Mouse (Mus musculus): ENCODE measurements around the gene 4921539E11Rik.

The 4921539E11Rik gene

DNA sequence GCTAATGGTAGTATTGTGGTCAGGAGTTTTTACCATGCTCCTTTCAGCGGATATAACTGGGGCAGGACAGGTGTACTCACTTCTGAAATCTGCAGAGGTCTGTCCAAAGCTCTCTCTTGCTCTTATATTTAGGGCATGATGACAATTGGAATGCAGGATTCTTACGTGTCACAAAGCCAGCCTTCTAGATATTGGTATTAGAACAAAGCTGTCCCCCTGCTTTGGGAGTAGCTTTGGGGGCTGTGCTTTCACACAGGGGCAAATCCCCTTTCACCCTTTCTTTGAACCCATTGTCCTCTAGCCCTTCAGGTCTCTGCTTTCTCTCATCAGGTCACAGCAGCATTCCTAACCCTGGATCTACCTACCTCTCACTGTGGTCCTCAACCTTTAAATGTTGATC is at the start of gene 4921539E11Rik:
Gene 4921539E11Rik, minus strand, starts transcription at position 101 of the 400 bp plus-strand sequence.
- DNase-seq: no peak

DNA sequence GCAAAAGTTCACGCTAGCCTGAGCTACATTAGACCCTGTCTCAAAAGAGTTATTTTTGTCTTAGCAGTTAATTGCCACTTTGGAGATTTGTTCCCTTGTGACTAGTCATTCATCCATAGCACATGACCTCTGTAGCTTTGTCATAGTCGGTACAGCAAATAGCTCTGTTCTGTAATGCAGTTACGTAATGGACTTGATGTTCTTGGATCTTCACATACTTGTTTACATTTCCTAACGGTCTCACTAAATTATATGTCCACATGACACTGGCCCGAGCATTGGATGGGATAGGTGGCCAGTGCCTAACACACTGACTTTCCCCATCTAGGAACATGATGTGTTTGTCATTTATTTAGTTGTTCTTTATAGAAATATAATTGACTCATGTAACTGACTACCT is 44.5 kb upstream of the 4921539E11Rik start:
- no peak for DNase-seq

DNA sequence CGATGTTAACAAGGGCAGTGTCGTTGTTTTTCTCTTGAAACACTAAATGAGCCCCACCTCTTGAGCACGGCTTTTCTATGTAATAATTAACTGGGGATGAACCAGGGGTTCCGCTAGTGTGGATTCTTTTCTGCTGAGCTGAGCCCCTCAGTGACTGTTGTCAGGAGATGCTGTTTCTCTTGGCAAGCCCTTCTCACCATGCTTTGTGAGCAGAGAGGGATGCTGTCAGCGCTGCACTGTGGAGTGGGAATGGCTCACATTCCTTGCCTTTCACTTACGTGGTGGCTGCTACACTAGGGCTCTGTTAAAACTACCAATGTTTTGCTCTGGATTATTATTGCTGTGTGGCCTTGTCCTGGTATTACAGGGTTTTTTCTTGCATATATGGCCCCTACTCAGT is 38.7 kb upstream of the 4921539E11Rik start:
- no peak for DNase-seq

DNA sequence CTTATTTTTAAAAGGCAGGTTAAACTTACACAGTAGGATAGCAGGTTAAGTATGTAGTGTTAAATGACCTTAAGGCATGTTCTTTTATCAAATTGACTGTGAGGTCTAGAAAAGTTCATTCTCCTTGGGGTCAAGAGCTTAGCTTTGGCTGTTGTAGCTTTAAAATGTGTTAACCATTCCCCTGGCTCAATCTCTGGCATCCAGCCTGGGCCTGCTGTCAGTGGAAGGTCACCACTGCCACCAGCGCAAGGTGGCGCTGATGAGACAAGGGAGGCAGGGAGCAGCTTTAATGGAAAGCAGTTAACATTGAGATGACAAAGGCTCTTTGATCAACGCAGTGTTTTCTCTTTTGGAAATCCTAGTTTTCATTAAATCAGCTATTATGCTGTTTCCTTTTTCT is 36.3 kb upstream of the 4921539E11Rik start:
- peak; percentile 68 for DNase-seq

DNA sequence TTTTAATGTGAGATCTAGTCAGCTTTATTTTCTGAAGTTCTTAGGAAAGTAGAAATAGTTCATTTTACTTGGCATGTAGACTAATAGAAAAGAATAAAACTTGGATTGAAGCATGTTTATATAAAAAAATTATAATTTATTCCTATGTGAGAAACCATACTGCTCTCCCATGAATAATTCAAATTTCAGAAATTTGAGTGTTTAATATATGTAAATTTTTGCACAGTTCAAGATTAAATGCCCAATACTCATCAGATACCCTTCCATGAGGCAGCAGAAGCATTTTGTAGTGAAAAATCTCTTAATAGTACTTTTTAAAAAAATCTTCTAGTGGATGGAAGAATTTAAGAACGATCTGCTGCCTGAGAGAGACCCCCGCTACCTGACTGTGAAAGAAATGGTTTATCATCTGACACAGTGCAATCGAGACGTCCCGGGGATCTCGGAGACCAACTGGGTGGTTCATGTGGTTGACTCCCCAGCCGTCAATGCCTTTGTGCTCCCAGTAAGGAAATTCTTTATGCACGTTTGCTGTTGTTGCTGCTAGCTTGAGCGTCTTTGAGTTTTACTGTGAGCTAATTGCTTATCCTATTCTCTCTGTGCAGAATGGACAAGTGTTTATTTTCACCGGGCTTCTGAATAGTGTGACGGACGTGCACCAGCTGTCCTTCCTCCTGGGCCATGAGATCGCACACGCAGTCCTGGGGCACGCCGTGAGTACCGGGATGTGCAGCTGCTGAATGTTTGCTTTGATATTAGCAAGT is 34.2 kb upstream of the 4921539E11Rik start:
- DNase-seq: peak; percentile 74

GRCm38 (mm10) chr4:103321461-103321860 is 30.8 kb upstream of the 4921539E11Rik start:
- no peak for DNase-seq

DNA sequence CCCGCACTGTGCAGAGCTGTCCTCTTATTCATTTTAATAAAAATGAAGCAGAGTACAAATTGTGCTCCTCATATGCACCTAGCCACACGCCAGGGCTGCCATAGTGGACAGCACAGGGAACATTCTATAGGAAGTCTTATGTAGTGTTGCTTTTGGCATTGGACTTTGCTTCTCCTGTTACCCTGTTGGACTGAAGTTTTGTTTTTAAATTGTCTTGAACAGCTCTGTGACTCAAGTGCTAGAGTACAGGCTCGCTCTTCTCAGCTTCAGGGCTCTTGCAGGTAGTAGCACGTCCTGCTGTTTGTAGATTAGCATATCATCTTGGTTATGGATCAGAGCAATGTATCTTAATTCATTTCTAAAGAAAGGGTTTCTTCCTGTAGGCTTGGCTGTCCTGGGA is 25.2 kb upstream of the 4921539E11Rik start:
- no peak for DNase-seq

GRCm38 (mm10) chr4:103314526-103314910 is 23.9 kb upstream of the 4921539E11Rik start:
- peak; percentile 78 for DNase-seq

DNA sequence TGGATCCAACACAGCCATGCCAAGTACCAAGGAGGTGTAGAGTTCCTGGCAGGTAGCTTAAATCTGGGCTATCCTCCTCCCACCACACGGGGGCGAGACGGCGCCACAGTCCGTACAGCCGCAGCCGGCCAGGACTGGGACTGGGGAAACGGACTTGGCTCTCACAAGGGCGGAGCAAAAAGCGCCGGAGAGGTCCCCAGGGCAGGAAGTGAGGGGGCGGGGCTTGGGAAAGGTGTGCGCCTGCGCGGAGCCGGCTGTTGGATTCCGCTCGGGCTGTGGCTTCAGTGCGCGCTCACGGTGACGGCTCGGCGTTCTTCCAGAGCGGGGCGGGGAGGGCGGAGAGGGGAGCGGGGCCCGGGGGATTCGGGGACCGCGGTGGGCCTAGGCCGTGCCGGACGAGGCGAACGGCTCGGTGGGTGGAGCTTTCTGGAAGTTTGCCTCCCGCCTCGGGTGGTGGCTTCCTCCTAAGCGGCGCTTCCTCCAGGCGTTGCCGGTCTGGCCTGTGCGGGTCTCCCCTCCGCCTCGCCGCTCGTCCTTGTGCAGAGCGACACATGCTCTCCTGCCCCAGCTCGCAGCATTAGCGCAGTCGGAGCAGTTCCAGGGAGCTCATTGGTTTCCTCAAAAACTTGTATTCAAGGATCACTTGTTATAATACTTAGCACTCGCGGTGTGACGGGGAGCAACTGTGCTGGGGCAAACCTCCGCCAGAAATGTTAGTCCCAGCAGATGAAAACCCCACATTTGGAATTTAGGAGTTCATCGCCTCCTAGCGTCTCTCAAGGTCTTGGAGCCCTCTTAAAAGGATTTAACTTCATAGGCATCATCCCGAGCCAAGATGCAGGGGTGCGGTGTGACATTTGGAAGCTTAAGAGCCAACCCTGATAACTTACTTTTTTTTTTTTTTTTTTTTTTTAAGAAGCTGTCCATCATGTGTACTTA is 23.2 kb upstream of the 4921539E11Rik start, which contains the start of gene Oma1:
Gene Oma1, plus strand, starts transcription at position 226 of the 939 bp plus-strand sequence.
- peak; percentile 99 for DNase-seq

DNA sequence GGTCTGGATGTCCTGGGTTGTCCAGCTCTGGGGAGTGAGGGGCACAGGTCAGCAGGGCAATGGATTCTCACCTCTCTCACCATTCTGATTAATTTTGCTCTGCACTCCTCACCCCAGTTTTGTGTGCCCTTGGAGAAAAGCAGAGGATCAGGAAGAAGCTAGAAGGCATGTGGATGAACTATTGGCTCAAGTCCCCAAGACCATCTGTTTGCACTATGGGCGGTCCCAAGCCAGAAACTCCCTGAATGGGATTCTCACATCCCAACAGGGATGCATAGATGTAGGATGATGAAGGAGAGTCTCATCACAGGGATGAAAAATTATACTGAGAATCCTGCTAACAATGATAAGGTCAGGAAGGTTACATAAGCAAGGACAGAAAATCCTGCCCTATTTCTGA is 13.2 kb upstream of the 4921539E11Rik start:
- DNase-seq: no peak

GRCm38 (mm10) chr4:103299342-103299741 is 8.7 kb upstream of the 4921539E11Rik start:
- no peak for DNase-seq

GRCm38 (mm10) chr4:103288342-103288741 is 2.3 kb downstream of the 4921539E11Rik start:
- DNase-seq: no peak

DNA sequence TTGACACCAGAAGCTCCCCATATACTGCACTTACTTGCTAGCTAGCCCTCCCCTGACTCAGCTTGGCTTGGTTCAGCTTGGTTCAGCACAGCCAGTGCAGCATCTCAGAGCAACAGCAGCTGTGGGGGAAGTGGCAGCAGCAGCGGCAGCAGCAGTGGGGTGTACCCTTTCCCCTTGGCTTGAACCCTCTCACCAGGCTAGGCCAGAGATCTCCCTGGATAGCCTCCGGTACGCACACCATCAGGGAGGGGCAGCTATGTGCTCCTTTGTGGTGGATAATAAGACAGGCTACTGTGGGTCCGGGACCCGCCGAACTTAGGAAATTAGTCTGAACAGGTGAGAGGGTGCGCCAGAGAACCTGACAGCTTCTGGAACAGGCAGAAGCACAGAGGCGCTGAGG is 17.6 kb downstream of the 4921539E11Rik start:
- DNase-seq: no peak

- DNase-seq: no peak
Observed at GRCm38 (mm10) chr4:103269336-103269735, 21.3 kb downstream of the 4921539E11Rik start.

- DNase-seq: no peak
Observed at GRCm38 (mm10) chr4:103265166-103265565, 25.5 kb downstream of the 4921539E11Rik start.

DNA sequence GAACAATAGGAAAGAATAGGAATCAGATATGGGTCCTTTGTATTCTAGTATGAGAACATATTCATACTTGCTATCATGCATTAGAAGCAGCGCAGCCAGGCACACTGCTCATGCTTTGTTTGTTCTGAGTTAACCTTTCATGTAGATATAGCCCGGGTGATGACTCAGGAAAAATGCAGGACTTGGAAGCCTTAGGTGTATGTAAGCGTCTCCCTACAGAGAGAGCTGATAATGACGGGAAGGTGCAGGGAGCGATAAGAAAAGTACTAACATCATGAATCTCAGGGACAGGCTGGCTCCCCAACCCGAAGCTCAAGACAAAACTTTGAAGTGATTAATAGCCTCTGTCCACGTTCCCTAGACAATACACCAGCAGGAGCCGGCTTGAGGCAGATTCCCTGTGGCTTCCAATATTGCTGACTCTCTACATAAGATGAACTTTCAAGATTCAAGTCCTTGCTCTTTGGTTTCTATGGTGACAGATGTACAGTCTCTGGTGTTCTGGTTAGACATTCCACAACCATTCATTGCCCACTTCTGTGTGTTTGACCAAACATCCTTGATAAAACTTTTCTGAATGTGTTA is 26.8 kb downstream of the 4921539E11Rik start:
- DNase-seq: no peak

- DNase-seq: no peak
Observed at GRCm38 (mm10) chr4:103263378-103263777, 27.3 kb downstream of the 4921539E11Rik start.

DNA sequence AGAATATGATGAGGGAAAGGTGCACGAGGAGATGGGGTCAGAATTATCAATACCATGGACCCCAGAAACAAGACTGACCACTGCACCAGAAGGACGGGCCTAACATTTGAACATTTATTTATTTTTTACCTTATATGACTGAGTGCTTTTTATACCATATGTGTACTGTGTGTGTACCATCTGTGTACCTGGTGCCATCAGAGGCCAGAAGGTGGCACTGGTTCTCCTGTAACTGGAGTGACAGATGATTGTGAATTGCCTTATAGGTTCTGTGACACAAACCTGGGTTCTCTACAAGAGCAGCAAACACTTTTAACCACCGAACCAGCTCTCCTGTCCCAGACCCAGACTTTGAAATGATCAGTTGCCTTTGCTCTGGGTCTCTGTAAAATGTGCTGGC is 31.8 kb downstream of the 4921539E11Rik start:
- DNase-seq: peak; percentile 4

DNA sequence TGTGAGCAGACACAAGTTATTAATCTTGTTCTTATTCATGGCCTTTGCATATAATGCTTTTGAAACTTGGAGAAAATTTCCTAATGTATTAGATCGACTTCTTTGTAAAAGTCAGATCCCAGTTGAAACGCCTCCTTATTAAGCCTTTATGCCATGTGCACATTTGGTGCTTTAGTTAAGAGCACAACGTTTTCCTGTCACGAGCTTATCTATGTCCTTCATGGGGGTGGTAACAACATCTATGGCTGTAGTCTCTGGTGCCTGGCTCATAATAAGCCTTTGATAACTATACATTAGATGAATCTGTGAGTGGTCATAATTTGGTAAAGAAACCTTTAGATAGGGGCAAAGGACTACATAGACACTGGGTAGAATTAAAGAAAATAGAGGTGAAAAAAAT is 36.8 kb downstream of the 4921539E11Rik start:
- no peak for DNase-seq

DNA sequence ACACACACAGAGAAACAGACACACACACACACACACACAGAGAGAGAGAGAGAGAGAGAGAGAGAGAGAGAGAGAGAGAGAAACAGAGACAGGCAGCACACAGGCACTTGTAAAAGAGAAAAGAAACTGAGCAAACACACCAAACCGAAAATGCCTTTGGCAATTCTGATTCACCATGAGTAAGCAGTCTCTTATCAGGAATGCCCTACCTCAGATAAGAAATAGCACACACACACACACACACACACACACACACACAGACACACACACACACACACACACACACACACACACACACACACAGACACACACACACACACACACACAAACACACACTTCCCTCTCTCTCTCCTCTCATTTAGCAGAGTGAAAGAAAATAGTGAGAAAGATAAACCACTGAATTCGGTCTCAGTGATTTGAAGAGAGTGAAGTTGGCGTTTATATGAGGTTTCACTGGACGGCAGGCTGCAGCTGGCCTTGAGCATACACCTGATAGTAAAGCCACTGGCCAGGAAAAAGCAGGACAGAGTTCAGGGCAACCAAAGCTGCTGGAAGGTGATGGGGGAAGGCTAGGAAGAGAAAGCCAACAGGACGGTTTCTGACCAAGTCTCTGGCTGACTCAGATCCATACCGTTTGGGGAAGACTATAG is 41.1 kb downstream of the 4921539E11Rik start:
- no peak for DNase-seq

DNA sequence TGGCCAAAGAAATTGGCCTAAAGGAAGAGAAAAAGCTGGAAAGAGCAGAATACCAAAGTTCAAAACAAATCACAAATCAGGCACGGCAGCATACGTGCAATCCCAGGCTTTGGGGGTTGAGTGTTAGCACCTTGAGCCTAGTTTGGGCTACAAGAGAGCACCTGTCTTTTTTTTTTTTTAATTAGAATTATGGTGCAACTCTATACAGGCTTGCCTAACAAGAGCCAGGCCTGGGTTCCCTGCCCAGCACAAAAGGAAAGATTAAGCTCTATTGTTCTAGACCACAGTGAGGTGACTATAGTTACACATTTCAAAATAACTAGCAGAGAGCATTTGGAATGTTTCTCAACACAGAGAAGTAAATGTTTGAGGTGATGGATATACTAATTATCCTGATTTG is 42.9 kb downstream of the 4921539E11Rik start:
- no peak for DNase-seq

DNA sequence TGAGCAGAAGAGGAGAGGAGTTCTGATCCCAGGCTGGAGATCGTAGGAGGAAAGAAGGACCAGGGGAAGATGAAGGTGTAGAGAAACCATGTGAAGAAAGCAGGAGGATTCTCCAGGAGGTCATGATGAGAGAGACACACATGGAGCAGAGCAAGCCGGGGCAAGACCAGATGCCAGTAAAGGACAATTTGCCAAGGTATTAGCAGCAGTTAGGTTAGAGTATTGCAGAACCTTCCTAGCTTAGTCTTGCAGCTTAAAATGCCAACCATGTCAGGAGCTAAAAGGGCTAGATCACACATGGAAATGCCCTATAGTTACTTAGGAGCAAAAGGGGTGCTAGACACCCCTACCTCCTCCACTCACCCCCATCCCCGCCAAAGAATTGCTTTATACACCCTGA is 43.4 kb downstream of the 4921539E11Rik start:
- no peak for DNase-seq

- DNase-seq: no peak
Observed at GRCm38 (mm10) chr4:103232156-103232555, 58.5 kb downstream of the 4921539E11Rik start.
